Mouse (Mus musculus): ENCODE measurements around the gene Pglyrp2.

DNA sequence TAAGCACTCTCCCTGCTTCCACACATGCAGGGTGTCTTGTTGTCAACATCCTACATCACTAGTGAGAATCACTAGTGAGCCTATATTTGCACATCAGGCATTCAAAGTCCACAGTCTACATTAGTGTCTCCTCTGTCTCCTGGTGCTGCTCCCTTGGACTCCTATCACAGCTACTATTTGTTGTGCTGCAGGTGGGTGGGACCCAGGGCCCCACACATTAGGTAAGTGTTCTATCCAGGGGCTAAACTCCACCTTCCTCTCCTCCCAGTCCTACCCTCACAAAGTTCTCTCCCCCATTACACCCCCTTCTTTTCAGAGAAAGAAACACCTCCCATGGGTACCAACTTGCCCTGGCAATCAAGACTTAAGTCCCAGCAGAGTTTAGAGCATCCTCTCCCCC is 2.6 kb upstream of the Pglyrp2 start:
- TF ChIP-seq ZC3H11A (IDR thresholded peaks at IDR 0.05; ENCODE audit: borderline replicate concordance, low read depth, low read length) = no peak
- TF ChIP-seq ZNF384 (IDR thresholded peaks at IDR 0.05; ENCODE audit: low read depth, low read length) = no peak
- TF ChIP-seq MAFK (IDR thresholded peaks at IDR 0.05; ENCODE audit: insufficient read depth, low read depth, low read length) = no peak
- TF ChIP-seq CHD2 (IDR thresholded peaks at IDR 0.05; ENCODE audit: low read depth, low read length) = no peak
- TF ChIP-seq HCFC1 (IDR thresholded peaks at IDR 0.05; ENCODE audit: borderline replicate concordance, insufficient read depth, low read length) = no peak

Measured in ES-E14 (cell line).